20 mouse cellular contexts compared by ENCODE assay signal in the genomic region with DNA sequence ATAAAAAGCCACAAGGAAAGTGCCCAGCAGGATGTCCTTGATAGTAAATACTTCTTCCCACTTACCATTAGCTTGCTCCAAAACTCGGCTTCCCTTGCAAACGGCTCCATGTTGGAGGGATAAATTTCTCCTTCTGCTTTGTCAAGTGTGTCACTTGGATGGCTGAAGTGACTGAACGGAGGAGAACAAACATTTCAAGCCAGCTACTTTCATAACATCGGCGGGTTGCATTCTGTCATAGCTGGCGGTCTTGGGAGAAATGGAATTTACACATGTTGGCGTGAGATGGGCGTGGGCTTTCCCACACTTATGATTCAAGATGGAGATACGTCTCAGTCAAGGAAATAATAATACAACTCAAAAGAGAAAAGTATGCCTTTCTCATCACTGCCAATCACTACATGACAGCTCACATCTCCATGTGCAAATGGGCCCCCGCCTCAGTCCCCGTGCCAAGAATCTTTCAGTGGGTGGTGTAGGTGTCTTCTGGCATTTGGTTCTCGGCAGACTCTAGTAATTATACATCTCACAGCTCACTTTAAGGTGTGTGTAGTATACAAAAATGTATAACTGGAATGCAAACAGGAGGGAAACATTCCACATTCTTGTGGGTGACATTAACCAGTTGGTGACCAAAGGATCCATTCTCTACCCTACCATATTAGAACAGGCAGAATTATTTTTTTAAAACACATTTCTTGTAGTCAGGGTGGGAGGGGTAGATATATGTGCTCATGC.
DNase-seq lines count a peak whose midpoint lies in the region; ATAC-seq and TF ChIP-seq lines count a peak whose summit lies in the region.
"Had no signal": no experiment of that assay in that cellular context is flagged by ENCODE, and none has a peak within 500 bp of the region (broad histone marks: within the 10 kb centered on the region; RNA-seq: fewer than 3 reads in every experiment).

No protein-coding gene starts in this region.

- H3K9ac ChIP-seq in hindbrain, embryonic 13.5 days: no peak overlapping the region
- H3K9ac ChIP-seq: limb, embryonic 13.5 days; liver, embryonic 12.5 days; midbrain, embryonic 13.5 days had no signal

- H3K27ac ChIP-seq in hindbrain, embryonic 13.5 days: no peak overlapping the region
- H3K27ac ChIP-seq: embryonic facial prominence, embryonic 10.5 days; forebrain, embryonic 10.5 days; heart, embryonic 10.5 days; limb, embryonic 13.5 days; liver, embryonic 12.5 days; midbrain, embryonic 13.5 days had no signal

- H3K36me3 ChIP-seq in hindbrain, embryonic 13.5 days: no peaks in the 10 kb centered on the region
- H3K36me3 ChIP-seq: embryonic facial prominence, embryonic 10.5 days; forebrain, embryonic 10.5 days; heart, embryonic 10.5 days; limb, embryonic 13.5 days; liver, embryonic 12.5 days; midbrain, embryonic 13.5 days had no signal

- H3K4me1 ChIP-seq in lung, adult 2 months (ENCODE audit: control insufficient read depth, insufficient read depth, low read length): no peaks in the 10 kb centered on the region
- H3K4me1 ChIP-seq in hindbrain, embryonic 13.5 days (replicated peaks): no peaks in the 10 kb centered on the region
- H3K4me1 ChIP-seq: embryonic facial prominence, embryonic 10.5 days; forebrain, embryonic 10.5 days; heart, embryonic 10.5 days; limb, embryonic 13.5 days; liver, embryonic 12.5 days; midbrain, embryonic 13.5 days had no signal

- H3K4me2 ChIP-seq in hindbrain, embryonic 13.5 days: no peak overlapping the region
- H3K4me2 ChIP-seq: limb, embryonic 13.5 days; liver, embryonic 12.5 days; midbrain, embryonic 13.5 days had no signal

- H3K27me3 ChIP-seq in hindbrain, embryonic 13.5 days: no peaks in the 10 kb centered on the region
- H3K27me3 ChIP-seq: limb, embryonic 13.5 days; liver, embryonic 12.5 days; midbrain, embryonic 13.5 days had no signal

- no peak overlapping the region for H3K4me3 ChIP-seq in lung, adult 2 months (replicated peaks; ENCODE audit: extremely low read depth, low read depth, low read length)
- no peak overlapping the region for H3K4me3 ChIP-seq in hindbrain, embryonic 13.5 days
- H3K4me3 ChIP-seq: embryonic facial prominence, embryonic 10.5 days; forebrain, embryonic 10.5 days; heart, embryonic 10.5 days; limb, embryonic 13.5 days; liver, embryonic 12.5 days; midbrain, embryonic 13.5 days had no signal

- ATAC-seq in hindbrain, embryonic 13.5 days (ENCODE audit: low FRiP score): no peak
- ATAC-seq: liver, embryonic 12.5 days; midbrain, embryonic 13.5 days had no signal

- no peak for TF ChIP-seq CTCF in lung, adult 2 months (IDR thresholded peaks at IDR 0.05; ENCODE audit: insufficient read depth, low read length)

- 58% methylated on average over 12 of the region's 12 CpGs for WGBS in lung, adult 2 months
- 88% methylated on average over 12 of the region's 12 CpGs for WGBS in hindbrain, embryonic 13.5 days

- TF ChIP-seq POLR2A in lung, adult 2 months (IDR thresholded peaks at IDR 0.05; ENCODE audit: borderline replicate concordance, extremely low read depth, low read depth, low read length): no peak

- no peaks in the 10 kb centered on the region for H3K9me3 ChIP-seq in hindbrain, embryonic 13.5 days
- H3K9me3 ChIP-seq: embryonic facial prominence, embryonic 10.5 days; forebrain, embryonic 10.5 days; heart, embryonic 10.5 days; limb, embryonic 13.5 days; liver, embryonic 12.5 days; midbrain, embryonic 13.5 days had no signal

- DNase-seq in layer of hippocampus, adult 18-20 months (ENCODE audit: low spot score in 2 of 2): peak; percentile 32 to 61
- no peak for DNase-seq in layer of hippocampus, adult 9-10 months (ENCODE audit: low spot score)
- DNase-seq in lung, postnatal 10 days: peak; percentile 19
- no peak for DNase-seq in lung, adult 2 months
- DNase-seq in frontal cortex, postnatal 14 days (ENCODE audit: low spot score in 2 of 2): peak; percentile 10 to 24
- peak; percentile 15 to 35 for DNase-seq in lung, postnatal 4 days
- no peak for DNase-seq in thymus, postnatal 0 days (ENCODE audit: low spot score)
- DNase-seq: adrenal gland, postnatal 25 days; cerebellum, adult 9-10 months; kidney, adult 11 months; kidney, postnatal 4 days; thymus, adult 18-20 months; thymus, postnatal 4 days had no signal

Comparison
In these comparisons a context has a peak if more than half of its experiments do, and no peak if none do; other contexts are left out.
1. DNase-seq: peak in layer of hippocampus, adult 18-20 months (2 of 2), lung, postnatal 10 days (single experiment), frontal cortex, postnatal 14 days (2 of 2) and lung, postnatal 4 days (2 of 2); none in layer of hippocampus, adult 9-10 months (single experiment), lung, adult 2 months (single experiment) and thymus, postnatal 0 days (single experiment).